Mouse (Mus musculus) monocyte, adult 5-6 weeks (primary cell): ENCODE results near the gene Lipc. TPM values are rescaled to one million over a fixed set of nuclear protein-coding genes. Genes with fewer than 3 reads are reported as not detected.

ENCODE experiments used
- ATAC-seq: fragments of 153-309, 156-312 bp; replicated peaks from 2 replicates; pipeline ENCODE4 v1.8.0; 2017; ENCODE audit warnings: mild to moderate bottlenecking; ENCODE audit not compliant: low TSS enrichment, insufficient number of reproducible peaks, severe bottlenecking, poor library complexity, low FRiP score
- total RNA-seq: library from RNA; stranded (forward); fragments of 200-1000, 200-491, 200-594 nt; gene quantifications from 3 replicates; pipeline ENCODE4 v1.2.3, GENCODE M21; 2017

Gene Lipc
- total RNA-seq, 1 experiment from 2014 or later: not detected

GRCm38 (mm10) chr9:70840861-70841341 is 111.1 kb downstream of the Lipc start:
- no peak for ATAC-seq

DNA sequence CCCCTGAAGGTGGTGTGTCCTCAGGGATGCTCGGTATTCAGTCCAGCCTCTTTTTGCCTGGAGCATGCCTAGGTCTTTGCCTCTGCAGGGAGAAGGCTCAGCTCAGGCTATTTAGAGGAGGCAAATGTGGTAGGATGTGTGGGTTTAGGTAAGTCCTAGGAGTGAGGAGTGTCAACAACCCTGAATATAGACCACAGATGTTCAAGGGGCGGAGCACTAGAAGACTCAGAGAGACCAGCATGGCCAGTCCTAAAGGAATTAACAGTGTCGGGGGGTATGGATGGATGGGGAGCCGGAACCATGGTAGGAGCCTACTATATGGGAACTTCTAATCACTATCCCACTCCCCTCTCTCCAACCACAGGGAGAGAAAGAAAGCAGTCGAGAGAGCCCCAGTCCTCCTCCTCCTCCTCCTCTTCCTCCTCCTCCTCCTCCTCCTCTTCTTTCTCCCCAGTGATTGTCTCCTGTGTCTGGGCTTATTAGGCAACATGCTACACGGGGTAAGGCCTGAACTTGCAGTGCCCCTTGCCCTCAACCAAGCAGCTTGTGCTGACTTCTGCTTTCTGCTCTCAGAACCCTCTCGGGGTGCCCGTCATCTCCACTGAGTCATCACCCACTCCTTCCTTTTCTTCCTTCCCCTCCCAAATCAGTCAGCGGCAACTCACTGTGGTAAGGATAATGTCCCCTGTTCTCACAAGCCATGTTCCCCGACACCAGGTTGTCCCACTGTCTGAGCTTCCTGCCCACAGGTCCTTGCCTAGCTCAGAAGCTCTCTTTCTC is 113.7 kb downstream of the Lipc start:
- ATAC-seq: peak; percentile 79

GRCm38 (mm10) chr9:70834730-70835154 is 117.3 kb downstream of the Lipc start:
- ATAC-seq: peak; percentile 74

- no peak for ATAC-seq
These were observed 117.8 kb downstream of the Lipc start for GRCm38 (mm10) chr9:70834217-70834616.

DNA sequence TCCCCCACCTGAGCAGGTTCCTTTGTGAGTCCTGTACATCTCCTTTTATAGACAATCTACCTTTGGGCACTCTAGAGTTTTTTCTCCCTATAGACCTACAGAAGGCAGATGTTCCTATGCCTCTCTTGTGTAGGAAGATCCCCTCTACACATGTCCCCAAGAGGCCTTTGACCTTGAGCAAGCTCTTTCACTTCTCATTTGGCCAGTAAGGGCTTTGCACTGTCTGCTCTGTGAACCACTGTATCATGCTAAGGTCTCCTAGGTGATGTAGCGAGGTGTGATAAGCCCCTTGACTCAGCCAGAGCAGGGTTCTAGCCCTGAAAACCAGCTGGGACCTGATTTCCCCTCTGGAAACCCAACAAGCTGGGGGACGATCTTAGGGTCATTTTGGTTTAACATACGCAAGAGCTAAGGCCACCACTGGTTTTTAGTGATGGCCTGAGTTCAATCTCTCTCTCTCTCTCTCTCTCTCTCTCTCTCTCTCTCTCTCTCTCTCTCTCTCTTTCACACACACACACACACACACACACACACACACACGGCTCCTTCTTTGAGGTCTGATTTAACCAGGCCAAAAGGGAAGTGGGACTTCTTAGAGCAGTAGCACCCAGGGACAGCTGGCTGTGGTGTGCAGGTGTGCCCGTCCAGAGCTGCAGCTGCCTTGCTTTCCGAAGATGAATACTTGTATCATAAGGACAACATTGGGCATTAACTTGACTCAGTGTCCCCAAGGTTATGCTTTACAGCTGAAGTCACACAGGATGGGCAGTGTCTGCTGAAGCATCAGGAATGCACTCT is 118.7 kb downstream of the Lipc start:
- 0 out of 2 replicates have a peak, but pooled peaks have one; percentile 7 for ATAC-seq

- no peak for ATAC-seq
These were observed 119.8 kb downstream of the Lipc start for GRCm38 (mm10) chr9:70832231-70832630.

- no peak for ATAC-seq
These were observed 121.0 kb downstream of the Lipc start for GRCm38 (mm10) chr9:70830844-70831529.

- ATAC-seq: no peak; the same call in 1 of the 2 replicates
These were observed 122.1 kb downstream of the Lipc start for GRCm38 (mm10) chr9:70829784-70830488.

DNA sequence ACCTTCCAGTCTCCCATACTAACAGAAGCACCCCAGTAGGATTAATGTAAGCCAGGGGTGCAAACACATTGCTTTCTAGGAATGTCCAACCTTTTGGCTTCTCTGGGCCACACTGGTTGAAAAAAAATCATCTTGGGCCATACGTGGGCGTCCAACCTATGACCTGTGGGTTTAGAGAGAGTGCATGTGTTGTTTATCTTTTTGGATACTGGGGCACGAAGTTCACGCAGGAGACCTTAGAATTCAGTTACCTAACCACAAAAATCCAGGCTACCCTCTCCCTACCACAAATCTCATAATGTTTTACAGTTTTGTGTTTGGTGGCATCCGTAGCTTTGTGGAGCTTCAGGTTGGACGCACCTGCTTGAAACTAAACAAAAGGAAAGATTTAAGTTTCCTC is 124.1 kb downstream of the Lipc start:
- ATAC-seq: no peak

GRCm38 (mm10) chr9:70824103-70824502 is 127.9 kb downstream of the Lipc start:
- ATAC-seq: no peak

GRCm38 (mm10) chr9:70818739-70819138 is 133.3 kb downstream of the Lipc start:
- ATAC-seq: no peak

- no peak for ATAC-seq
These were observed 134.6 kb downstream of the Lipc start for GRCm38 (mm10) chr9:70817396-70817795.

- no peak for ATAC-seq
These were observed 135.2 kb downstream of the Lipc start for GRCm38 (mm10) chr9:70816701-70817305.

DNA sequence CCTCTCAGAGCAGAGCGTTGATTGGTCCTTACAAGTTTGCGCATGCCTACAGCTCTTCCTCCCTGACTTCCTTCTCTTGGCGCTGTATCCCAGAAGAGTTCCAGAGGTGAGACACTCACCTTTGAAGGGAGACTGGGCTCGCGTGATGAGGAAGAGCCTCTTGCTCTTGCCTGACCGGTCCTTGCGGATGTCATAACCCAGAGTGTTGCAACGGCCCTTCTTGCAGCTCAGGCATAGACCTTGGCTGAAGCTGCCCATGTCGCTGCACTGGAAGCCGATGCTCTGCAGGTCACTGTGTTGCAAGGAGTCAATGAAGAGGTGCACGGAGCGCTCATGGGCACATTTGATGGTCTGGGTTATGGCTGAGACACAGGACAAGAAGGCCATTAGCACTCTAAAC is 139.5 kb downstream of the Lipc start:
- ATAC-seq: no peak; the same call in 1 of the 2 replicates

- no peak for ATAC-seq
These were observed 144.3 kb downstream of the Lipc start for GRCm38 (mm10) chr9:70807714-70808113.

DNA sequence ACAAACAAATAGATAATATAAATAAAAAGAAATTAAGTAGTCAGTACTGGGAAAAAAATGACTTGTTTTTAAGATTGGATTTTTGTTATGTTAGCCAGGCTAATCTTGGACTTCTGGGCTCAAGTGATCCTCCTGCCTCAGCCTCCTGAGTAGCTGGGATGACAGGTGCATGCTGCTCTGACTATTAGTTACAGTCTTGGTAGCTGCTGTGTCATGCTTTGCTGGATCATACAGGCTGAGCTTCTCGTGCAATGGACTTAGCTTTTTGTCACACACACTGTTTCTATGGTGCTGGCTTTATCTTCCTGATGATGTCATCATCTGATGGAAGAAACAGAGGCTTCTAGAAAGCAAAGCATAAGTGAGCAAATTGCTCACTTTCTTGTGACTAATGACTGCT is 146.0 kb downstream of the Lipc start:
- ATAC-seq: no peak

DNA sequence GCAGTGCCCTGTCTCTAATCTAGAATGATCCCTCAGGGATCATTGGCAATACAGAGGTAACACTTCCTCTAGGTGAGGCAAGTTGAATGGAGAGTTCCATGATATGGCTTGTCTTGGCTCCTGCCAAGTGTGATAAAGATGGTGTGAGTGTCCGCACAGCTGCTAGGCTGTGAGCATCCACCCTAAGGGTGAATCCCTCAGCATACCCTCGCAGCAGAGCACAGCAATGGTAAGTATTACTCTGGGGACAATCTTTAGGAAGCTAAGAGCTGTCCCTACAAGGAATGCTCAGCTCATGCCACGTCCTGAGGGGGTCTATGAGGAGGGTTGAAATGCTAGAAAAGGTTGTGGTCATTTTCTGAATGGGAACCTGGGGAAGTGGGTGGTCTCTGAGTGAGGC is 149.2 kb downstream of the Lipc start:
- ATAC-seq: no peak

DNA sequence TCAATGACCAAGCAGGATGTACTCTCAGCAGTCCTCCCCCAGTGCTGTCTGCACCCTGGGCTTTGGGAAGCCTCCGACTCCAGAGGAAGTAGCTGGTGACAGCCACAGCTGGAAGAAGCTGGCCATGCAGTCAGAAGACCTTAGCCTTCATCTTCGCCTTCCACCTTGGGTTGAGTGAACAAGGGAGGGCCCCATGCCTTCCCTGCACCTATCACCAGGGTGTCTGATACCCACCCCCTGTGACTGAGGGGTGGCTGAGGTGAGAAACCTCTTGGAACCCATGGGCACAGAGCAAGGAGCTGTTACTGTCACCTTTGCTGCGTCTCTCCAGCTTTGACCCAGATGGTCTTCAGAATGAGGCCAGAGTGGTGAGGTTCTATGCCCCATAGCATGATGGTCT is 150.3 kb downstream of the Lipc start:
- no peak for ATAC-seq
